Mouse (Mus musculus) ES-Bruce4 (cell line): ENCODE data around the gene Gal3st3. TPM values are rescaled to one million over a fixed set of nuclear protein-coding genes. Genes with fewer than 3 reads are reported as not detected.

ENCODE experiments used
- H3K27ac ChIP-seq: 2 replicates; pipeline ENCODE4 v1.5.1; 2012; ENCODE audit warnings: low read length, inconsistent platforms; ENCODE audit not compliant: insufficient read depth
- H3K27me3 ChIP-seq: 2 replicates; pipeline ENCODE4 v1.6.1; 2012; ENCODE audit warnings: mild to moderate bottlenecking, low read length, inconsistent platforms; ENCODE audit not compliant: control insufficient read depth, poor library complexity, insufficient read depth, severe bottlenecking
- H3K36me3 ChIP-seq: 2 replicates; pipeline ENCODE4 v1.6.1; 2012; ENCODE audit warnings: inconsistent platforms, mild to moderate bottlenecking, low read length, moderate library complexity; ENCODE audit not compliant: control insufficient read depth, poor library complexity, insufficient read depth, severe bottlenecking
- H3K4me1 ChIP-seq: one replicate; pipeline ENCODE4 v1.8.1; 2011; ENCODE audit warnings: low read length; ENCODE audit not compliant: control insufficient read depth, insufficient read depth
- H3K4me3 ChIP-seq: 2 replicates; pipeline ENCODE4 v1.5.1; 2011; ENCODE audit warnings: low read depth, mild to moderate bottlenecking, low read length
- H3K9ac ChIP-seq: 2 replicates; pipeline ENCODE4 v1.6.1; 2012; ENCODE audit warnings: low read depth, mild to moderate bottlenecking, inconsistent platforms; ENCODE audit not compliant: poor library complexity, severe bottlenecking
- H3K9me3 ChIP-seq: replicated peaks from 2 replicates; pipeline ENCODE4 v1.6.1; 2012; ENCODE audit warnings: mild to moderate bottlenecking, low read length, inconsistent platforms; ENCODE audit not compliant: control insufficient read depth, poor library complexity, insufficient read depth, severe bottlenecking
- CTCF ChIP-seq: IDR thresholded peaks from one replicate; pipeline ENCODE4 v1.8.1; 2011; ENCODE audit warnings: low read depth, low read length
- EP300 ChIP-seq: IDR thresholded peaks from 2 replicates; pipeline ENCODE4 v1.6.1; 2011; ENCODE audit warnings: low read depth, low read length; ENCODE audit not compliant: insufficient read depth
- POLR2A ChIP-seq: IDR thresholded peaks from one replicate; pipeline ENCODE4 v1.8.1; 2011; ENCODE audit warnings: low read length; ENCODE audit not compliant: insufficient read depth
- polyA plus RNA-seq: library from polyadenylated mRNA; stranded (reverse); fragments of >200 nt; gene quantifications from 2 replicates; pipeline ENCODE4 v1.2.4, GENCODE M21; 2011; ENCODE audit warnings: low read depth; ENCODE audit not compliant: missing spikeins, insufficient read depth, insufficient read length

The Gal3st3 gene
- polyA plus RNA-seq, 1 experiment: 2.5 TPM

DNA sequence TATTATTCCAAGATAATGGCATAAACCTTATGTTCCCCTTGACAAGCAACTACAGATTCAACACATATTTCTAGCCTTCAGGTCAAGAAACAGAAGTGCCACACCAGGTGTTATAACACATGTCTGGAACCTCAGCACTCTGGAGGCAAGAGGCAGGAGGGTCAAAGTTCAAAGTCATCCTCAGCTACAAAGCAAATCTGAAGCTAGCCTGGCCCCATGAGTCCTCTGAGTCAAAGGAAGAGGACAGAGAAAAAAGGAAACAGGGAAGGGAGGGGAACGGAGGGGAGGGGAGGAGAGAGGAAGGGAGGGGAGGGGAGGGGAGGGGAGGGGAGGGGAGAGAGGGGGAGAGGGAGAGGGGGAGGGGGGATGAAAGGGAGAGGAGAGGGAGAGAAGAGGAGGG, 57.9 kb downstream of the Gal3st3 start:
- no peaks in the 10 kb centered on the region for H3K27me3 ChIP-seq
- H3K4me3 ChIP-seq: no peak overlapping the region
- no peaks in the 10 kb centered on the region for H3K9me3 ChIP-seq
- no peaks in the 10 kb centered on the region for H3K36me3 ChIP-seq
- H3K9ac ChIP-seq: no peak overlapping the region
- TF ChIP-seq POLR2A (no peak), EP300 (no peak), CTCF (no peak)
- no peak overlapping the region for H3K27ac ChIP-seq
- H3K4me1 ChIP-seq: no peaks in the 10 kb centered on the region

Other genes with a start within 250 kb of the Gal3st3 start
- 19.2 and 22.7 TPM in 2 replicates for gene Rin1, start 247.8 kb upstream of the Gal3st3 start, polyA plus RNA-seq
- gene Cd248, start 230.3 kb upstream of the Gal3st3 start, polyA plus RNA-seq: 3.1 and 3.7 TPM in 2 replicates
- gene Tmem151a, start 212.8 kb upstream of the Gal3st3 start, polyA plus RNA-seq: 6.2 and 8.3 TPM in 2 replicates
- 40.6 and 47.3 TPM in 2 replicates for gene Yif1a, start 209.8 kb upstream of the Gal3st3 start, polyA plus RNA-seq
- gene Cnih2, start 199.8 kb upstream of the Gal3st3 start, polyA plus RNA-seq: 3.3 and 3.7 TPM in 2 replicates
- gene Rab1b, start 191.3 kb upstream of the Gal3st3 start, polyA plus RNA-seq: 70.5 and 75.3 TPM in 2 replicates
- 24.5 and 24.7 TPM in 2 replicates for gene Klc2, start 179.8 kb upstream of the Gal3st3 start, polyA plus RNA-seq
- 18.3 and 22.0 TPM in 2 replicates for gene Pacs1, start 25.2 kb upstream of the Gal3st3 start, polyA plus RNA-seq
- gene Sf3b2, start 2.9 kb upstream of the Gal3st3 start, polyA plus RNA-seq: 179 and 185 TPM in 2 replicates
- gene Catsper1, start 37.4 kb downstream of the Gal3st3 start, polyA plus RNA-seq: not detected in 2 replicates
- 0.62 and 1.6 TPM in 2 replicates for gene Cst6, start 51.2 kb downstream of the Gal3st3 start, polyA plus RNA-seq
- gene Eif1ad, start 68.4 kb downstream of the Gal3st3 start, polyA plus RNA-seq: 33.1 and 36.6 TPM in 2 replicates
- gene Banf1, start 68.8 kb downstream of the Gal3st3 start, polyA plus RNA-seq: 370 and 395 TPM in 2 replicates
- gene Sart1, start 90.4 kb downstream of the Gal3st3 start, polyA plus RNA-seq: 49.1 and 67.8 TPM in 2 replicates
- gene Tsga10ip, start 104.2 kb downstream of the Gal3st3 start, polyA plus RNA-seq: 0.49 TPM in 1 of 2 replicates, not detected in the other
- gene Drap1, start 126.6 kb downstream of the Gal3st3 start, polyA plus RNA-seq: 138 and 154 TPM in 2 replicates
- 17.5 and 21.9 TPM in 2 replicates for gene AI837181, start 126.8 kb downstream of the Gal3st3 start, polyA plus RNA-seq
- 1.3 and 2.3 TPM in 2 replicates for gene Fosl1, start 149.2 kb downstream of the Gal3st3 start, polyA plus RNA-seq
- gene Ccdc85b, start 159.6 kb downstream of the Gal3st3 start, polyA plus RNA-seq: 3.3 and 4.2 TPM in 2 replicates
- gene Fibp, start 162.3 kb downstream of the Gal3st3 start, polyA plus RNA-seq: 37.7 and 47.6 TPM in 2 replicates
- gene Ctsw, start 170.2 kb downstream of the Gal3st3 start, polyA plus RNA-seq: 1.2 and 1.6 TPM in 2 replicates
- 21.5 and 24.6 TPM in 2 replicates for gene Efemp2, start 175.6 kb downstream of the Gal3st3 start, polyA plus RNA-seq
- 14.4 and 19.6 TPM in 2 replicates for gene Mus81, start 190.1 kb downstream of the Gal3st3 start, polyA plus RNA-seq
- 878 and 879 TPM in 2 replicates for gene Cfl1, start 192.1 kb downstream of the Gal3st3 start, polyA plus RNA-seq
- 0.99 and 1.5 TPM in 2 replicates for gene 1700020D05Rik, start 205.5 kb downstream of the Gal3st3 start, polyA plus RNA-seq
- 6.4 and 7.7 TPM in 2 replicates for gene Snx32, start 212.2 kb downstream of the Gal3st3 start, polyA plus RNA-seq